Mouse (Mus musculus) regulatory T cell (primary cell): Measurements from ENCODE around the gene Gpr37l1.
"Not testable (repeated sequence)": the region's sequence is repeated elsewhere in the genome, so short reads cannot be mapped to it uniquely, and the experiment has no call there.

Experiments used
- in situ Hi-C: fragments of 300-600 bp; cut with MboI, MseI; formaldehyde crosslinking; loops from one replicate; pipeline ENCODE4 v1.15.1; 2025; ENCODE audit warnings: high pct_unique_total_duplicates

Gpr37l1 gene

DNA sequence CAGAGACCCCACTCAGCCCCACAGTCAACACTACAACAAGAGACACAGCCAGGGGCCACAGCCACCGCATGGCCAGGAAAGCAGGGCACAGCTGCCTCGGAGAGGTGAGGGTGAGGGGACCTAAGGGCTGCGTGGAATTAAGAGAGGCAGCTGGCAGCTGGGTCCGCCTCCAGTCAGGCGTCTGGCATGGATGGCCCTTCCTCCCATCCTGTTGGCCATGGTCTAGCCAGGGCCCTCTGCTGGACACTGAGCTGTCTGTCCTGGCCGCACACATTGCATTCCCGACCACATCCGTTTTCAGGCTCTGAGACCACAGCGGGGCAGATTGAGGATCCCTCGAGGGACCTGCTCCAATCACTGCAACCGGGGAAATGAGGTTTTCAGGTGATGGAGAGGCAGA is at the start of gene Gpr37l1:
Gene Gpr37l1 (minus strand): TSS at position 247 of the 400 bp plus-strand sequence.
- in situ Hi-C loops, result loop anchor here (25.0 kb wide), 1 partner anchor 195 kb away; no protein-coding TSS in a partner anchor

- in situ Hi-C loops, result loop anchor here (25.0 kb wide), 1 partner anchor 1227 kb away; no protein-coding TSS in a partner anchor
Observed at GRCm38 (mm10) chr1:135213772-135214640, 46.5 kb upstream of the Gpr37l1 start.

DNA sequence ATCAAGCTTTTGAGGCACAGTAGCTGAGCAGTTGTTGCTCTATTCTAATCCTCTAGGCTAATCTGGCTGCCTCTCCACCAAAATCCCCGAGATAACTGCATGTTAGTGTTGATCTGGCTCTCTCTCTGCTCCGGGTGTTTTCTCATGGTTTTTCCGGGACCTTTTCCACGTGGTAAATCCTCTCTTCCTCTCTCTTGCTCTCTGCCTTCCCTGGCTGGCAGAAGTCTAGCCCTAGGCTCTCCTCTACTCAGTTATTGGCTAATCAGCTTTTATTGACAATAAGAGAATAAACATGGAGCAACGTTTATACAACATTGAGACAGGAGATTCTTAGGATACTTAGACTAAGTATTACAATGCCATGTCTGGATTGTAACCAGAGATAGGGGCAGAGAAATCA is 42.9 kb upstream of the Gpr37l1 start:
- in situ Hi-C loops, result loop anchor here (25.0 kb wide), 1 partner anchor 1223 kb away; no protein-coding TSS in a partner anchor

- in situ Hi-C loops, result loop anchor here (25.0 kb wide), 1 partner anchor 1221 kb away; no protein-coding TSS in a partner anchor
Observed at GRCm38 (mm10) chr1:135208716-135209115, 41.2 kb upstream of the Gpr37l1 start.

GRCm38 (mm10) chr1:135206586-135207339 is 39.3 kb upstream of the Gpr37l1 start:
- in situ Hi-C loops, result loop anchor here (25.0 kb wide), 1 partner anchor 1219 kb away; no protein-coding TSS in a partner anchor

DNA sequence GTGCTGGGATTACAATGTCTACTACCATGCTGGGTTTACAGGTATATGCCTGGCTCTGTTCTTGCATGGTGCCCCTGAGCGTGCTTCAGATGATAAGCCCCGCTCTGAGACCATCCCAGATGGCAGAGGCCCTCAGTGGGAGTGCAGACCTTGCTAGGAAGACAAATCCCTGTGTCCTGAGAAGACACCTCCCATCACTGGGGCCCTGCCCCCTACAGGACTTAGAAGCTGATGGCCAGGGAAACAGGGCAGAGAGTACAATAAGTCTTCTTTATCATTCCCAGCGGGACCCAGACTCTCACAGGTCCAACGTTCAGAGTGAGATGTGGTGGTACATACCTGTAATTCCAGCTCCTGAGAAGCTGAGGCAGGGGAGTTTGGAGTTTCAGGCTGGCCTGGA is 37.8 kb upstream of the Gpr37l1 start:
- in situ Hi-C loops, result loop anchor here (25.0 kb wide), 1 partner anchor 1218 kb away; no protein-coding TSS in a partner anchor

DNA sequence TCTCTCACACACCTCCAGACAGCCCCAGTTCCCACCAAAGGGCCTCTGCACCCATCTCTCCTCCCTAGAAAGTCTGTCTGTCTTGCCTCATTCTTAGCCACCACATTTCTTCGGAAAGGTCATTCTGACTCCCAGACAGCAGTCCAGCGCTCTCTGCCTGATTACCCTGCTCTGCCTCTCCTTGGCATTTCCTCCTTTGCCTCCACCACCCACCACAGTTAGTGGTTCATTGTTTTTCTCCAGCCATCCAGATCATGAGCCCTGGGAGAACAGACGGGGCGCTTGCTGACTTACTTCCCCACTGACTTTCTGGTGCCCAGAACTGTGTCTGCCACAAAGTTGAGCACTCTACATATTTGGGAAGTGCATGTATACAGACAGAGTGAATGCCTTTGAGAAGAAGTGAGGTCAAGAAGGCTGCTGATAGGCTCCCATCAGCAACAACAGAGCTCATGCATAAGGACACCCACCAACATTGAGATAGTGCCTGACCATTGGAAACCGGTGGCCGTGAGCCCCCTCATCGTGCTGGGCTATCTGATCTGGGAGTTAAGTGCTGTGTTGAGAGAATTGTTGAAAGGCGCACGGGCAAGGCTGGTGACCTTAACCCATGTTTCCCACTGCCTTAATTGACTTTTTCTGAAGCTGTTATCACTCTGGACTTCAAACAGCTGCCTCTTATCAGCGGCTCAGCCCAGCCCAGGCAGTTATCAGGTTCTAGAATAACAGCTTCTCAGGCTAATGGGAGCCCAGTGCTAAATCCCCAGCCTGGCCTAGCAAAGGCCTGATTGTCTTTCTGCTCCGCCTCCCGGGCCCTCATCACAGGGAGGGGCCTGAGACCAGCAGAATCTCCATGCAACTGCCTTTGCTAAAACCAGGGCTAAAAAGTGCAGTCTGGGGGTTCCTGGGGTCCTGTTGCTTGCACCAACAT is 37.0 kb upstream of the Gpr37l1 start:
- in situ Hi-C loops, result loop anchor here (25.0 kb wide), 1 partner anchor 1217 kb away; no protein-coding TSS in a partner anchor

- in situ Hi-C loops, result loop anchor here (25.0 kb wide), 1 partner anchor 1213 kb away; no protein-coding TSS in a partner anchor
Observed at GRCm38 (mm10) chr1:135200400-135200799, 32.9 kb upstream of the Gpr37l1 start.

DNA sequence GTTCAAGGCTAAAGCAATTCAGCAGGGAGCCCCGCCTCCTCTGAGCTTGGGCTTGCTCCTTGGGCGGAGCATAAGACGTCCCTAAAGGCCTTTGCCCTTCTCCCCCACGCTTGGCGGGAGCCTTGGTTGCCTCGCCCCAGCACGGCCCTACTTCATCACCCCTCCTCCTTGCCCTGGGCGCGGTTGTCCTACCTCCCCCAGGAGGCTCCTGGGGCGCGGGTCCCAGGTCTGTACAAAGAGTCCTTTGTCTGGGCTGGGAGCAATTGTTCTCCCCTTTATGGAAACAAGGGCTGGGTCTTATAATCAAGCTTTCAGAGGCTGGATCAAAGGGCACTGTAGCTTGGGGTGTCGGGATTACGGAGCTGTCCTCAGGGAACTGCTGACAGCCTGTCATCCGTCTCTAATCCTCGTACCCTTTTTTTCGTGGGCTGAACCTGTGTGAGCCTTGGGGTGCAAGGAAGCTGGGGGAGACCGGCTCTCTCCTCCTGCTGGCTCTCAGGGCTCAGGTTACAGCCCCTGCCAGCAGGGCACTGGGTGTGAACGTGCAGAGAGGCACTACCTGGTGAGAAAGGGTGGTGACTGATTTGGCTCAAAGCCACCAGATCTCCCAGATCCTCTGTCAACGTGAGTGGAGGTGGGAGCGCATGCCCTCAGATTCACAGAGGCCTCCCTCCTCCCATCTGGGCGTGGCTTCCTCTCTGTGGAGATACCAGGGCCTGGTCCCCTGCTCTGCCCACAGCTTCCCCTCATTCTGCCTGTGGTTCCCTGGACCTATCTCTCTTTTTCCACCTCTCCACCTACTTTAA is 31.7 kb upstream of the Gpr37l1 start:
- in situ Hi-C loops, result no loop called here

GRCm38 (mm10) chr1:135198412-135198811 is 30.9 kb upstream of the Gpr37l1 start:
- in situ Hi-C loops, result no loop called here

DNA sequence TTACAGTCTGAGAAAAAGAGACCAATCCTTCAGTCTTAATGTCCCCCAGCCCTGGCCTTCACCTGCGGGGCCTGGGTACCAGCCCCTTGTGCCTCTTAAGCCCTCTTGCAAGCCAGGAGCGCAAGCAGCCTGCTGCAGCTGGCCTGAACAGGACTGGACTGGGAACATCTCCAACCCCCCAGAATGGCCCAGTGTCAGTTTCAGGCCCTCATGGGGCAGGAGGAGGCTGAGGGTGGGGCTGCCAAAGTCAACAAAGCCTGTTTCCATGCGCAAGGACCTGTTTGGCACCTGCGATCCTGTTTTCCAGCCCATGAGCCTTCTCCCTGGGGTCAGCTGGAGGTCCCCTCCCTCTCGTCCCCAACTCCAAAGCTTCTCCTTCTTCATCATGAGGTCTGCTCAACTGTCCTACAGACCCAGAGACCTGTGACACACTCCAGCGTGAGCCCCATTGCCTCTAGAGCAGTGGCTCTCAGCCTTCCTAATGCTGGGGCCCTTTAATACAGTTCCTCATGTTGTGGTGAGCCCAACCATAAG is 28.5 kb upstream of the Gpr37l1 start:
- in situ Hi-C loops, result no loop called here

DNA sequence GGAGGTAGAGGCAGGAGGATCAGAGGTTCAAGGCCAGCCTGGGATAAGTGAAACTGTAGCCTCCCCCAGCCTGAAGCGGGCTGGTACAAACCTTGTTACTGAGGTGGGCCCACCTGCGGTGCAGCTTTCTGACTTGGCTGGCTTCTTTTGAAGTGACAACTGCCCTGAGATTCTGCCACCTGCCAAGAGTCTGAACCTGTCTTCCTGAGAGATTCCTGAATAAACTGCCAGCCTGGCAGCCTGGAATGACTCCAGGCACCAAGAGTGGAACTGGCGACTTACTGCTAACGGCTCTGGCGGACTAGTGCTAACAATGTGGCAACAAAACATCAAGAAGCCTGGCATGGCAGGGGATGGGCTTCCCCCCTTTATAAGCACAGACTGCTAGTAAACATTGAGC is 26.9 kb upstream of the Gpr37l1 start:
- in situ Hi-C loops, result not testable (repeated sequence)

DNA sequence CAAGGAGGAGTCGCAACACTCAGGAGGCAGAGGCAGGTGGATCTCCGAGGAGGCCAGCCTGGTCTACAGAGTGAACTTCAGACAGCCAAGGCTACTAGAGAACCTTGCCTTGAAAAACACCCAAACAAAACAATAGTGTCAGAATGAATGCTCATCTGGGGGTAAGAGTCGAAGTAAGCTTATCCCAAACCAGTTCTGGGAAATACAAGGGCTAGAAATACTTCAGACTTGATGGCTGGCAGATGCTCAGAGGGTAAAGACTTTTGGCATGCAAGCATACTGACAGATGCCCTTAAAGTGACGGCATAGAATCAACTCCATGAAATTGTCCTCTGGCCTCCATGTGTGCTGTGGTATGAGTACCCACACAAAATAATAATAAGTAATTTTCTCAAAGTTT is 21.7 kb upstream of the Gpr37l1 start:
- in situ Hi-C loops, result no loop called here

- in situ Hi-C loops, result no loop called here
Observed at GRCm38 (mm10) chr1:135188197-135188596, 20.7 kb upstream of the Gpr37l1 start.

GRCm38 (mm10) chr1:135187016-135187415 is 19.5 kb upstream of the Gpr37l1 start:
- in situ Hi-C loops, result not testable (repeated sequence)

DNA sequence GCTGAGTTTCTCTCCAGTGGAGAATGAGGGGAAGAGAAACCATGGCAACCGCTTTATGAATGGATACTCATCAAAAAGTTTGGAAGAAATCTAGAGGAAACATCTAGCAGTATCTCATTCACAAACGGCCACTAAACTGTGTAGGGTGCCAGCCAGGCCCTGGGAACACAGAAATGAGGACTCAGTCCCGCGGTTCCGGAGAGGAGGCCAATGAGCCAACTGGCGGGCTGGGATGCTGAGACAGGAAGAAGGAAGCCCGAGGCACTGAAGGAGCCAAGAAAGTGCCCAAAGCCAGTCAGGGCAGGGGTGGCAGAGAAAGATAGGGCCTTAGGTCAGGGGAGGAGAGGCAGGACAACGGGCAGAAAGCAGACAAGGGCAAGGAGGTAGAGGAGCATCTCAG is 18.9 kb upstream of the Gpr37l1 start:
- in situ Hi-C loops, result no loop called here

DNA sequence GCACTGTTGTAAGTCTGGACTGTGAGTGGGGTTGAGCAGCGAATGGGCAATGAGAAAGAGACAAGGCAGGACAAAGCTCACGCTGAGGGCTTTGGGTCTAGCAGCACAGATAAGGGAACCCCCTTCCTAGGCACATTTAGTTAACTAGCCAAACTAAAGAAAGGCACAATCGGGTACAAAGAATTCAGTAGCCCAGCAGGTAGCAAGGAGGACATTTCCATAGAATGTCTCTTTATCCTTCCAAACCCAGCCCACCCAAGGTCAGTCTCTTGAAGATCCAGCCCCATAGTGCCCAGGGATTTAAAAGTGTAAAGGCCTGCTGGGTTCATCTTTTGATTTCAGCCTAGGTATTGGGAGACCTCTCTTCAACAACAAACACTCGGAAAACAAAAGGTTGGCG is 18.5 kb upstream of the Gpr37l1 start:
- in situ Hi-C loops, result no loop called here

DNA sequence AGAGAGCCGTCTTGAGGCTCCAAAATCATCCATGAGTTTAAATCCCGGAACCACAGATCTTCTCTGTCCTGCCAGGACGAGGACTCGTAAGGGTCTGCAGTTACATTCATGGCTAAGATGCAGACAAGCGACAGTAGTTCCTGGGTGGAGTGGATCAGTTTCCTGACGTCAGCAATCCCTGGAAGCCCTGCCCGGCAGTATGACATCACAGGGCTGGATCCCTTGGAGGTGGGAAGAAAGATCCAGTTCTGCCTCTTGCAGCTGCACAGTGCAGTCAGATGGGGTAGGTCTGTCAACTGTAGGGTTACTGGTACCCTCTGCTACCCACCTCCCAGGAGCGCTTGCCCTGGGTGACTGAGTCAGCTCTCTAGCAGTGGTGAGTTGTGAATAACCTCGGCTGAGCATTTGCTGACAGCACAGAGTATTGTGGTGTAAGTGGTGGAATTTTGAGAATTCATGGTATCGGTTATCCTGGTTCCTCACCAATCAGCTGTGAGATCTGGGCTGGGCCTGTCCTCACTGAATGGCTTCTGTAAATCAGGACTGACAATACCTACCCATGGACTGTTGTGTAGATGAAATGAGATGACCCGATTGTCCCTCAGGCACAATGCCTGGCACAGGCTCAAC is 16.6 kb upstream of the Gpr37l1 start:
- in situ Hi-C loops, result no loop called here

DNA sequence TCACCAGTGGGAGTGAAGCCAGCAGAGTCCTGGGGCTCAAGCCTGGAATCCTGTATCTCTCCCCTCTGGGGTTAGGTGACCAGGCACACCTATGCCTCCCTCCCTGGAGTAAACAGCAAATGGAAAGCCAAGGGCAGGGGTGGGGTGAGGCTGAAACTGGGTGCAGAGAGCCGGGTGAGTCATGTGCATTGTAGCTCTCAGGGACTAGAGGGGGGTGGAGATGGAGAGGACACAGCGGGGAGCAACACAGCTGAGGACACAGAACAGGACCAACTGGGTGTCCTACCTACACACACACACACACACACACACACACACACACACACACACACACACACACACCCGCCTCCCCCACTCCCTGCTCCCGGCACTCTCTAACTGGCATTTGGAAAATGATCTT is 16.0 kb upstream of the Gpr37l1 start:
- in situ Hi-C loops, result no loop called here
